Mouse (Mus musculus): ENCODE data around the gene Nol11. TPM values are rescaled to one million over a fixed set of nuclear protein-coding genes. Genes with fewer than 3 reads are reported as not detected.

The Nol11 gene
- total and polyA plus RNA-seq, 3 experiments = 58.5 to 110 (median 93.8) TPM

GRCm38 (mm10) chr11:107223169-107223561, 34.0 kb upstream of the Nol11 start:
- no peak for DNase-seq (ENCODE audit: low read depth, low spot score)
- peaks cover 0 to 4% of the 10 kb centered on the region in 2 experiments; a peak in 2 of 4 replicates for H3K36me3 ChIP-seq (ENCODE audit: control insufficient read depth in 1 of 2, insufficient read depth in 2 of 2, low read length in 2 of 2)
- H3K9ac ChIP-seq (ENCODE audit: control insufficient read depth, low read depth, low read length, poor library complexity, severe bottlenecking) = no peak overlapping the region
- no peaks in the 10 kb centered on the region for H3K79me2 ChIP-seq (ENCODE audit: control insufficient read depth, insufficient read depth, low read length, poor library complexity)
- no peaks in the 10 kb centered on the region for H3K9me3 ChIP-seq (replicated peaks; ENCODE audit: insufficient read depth, low read length)
- no peak overlapping the region for H3K27ac ChIP-seq (ENCODE audit: control insufficient read depth, low read depth, low read length)
- H3K4me3 ChIP-seq (ENCODE audit: control insufficient read depth in 1 of 2, insufficient read depth in 1 of 2, low read depth in 2 of 2, low read length in 2 of 2) = no peak overlapping the region
- H3K27me3 ChIP-seq (ENCODE audit: control insufficient read depth in 1 of 2, insufficient read depth in 2 of 2, low read length in 2 of 2) = no peaks in the 10 kb centered on the region
- no peak for TF ChIP-seq HCFC1 (IDR thresholded peaks at IDR 0.05; ENCODE audit: low read depth, low read length)
- TF ChIP-seq NELFE (IDR thresholded peaks at IDR 0.05; ENCODE audit: low read depth, low read length) = no peak
- no peak for TF ChIP-seq BHLHE40 (IDR thresholded peaks at IDR 0.05; ENCODE audit: borderline replicate concordance, low read depth, low read length)
- peak in 2 of 3 experiments; percentile 3 to 30; a peak in 2 of 6 replicates for TF ChIP-seq CTCF (IDR thresholded peaks at IDR 0.05 in 2 of 3, conservative IDR thresholded peaks at IDR 0.05 in 1 of 3; ENCODE audit: control insufficient read depth in 1 of 3, insufficient read depth in 1 of 3, low read depth in 2 of 3, low read length in 3 of 3, poor library complexity in 1 of 3, severe bottlenecking in 1 of 3)
- TF ChIP-seq GABPA (IDR thresholded peaks at IDR 0.05; ENCODE audit: low read depth, low read length) = no peak
- TF ChIP-seq E2F4 (IDR thresholded peaks at IDR 0.05; ENCODE audit: borderline replicate concordance, low read depth, low read length) = no peak
- TF ChIP-seq SMC3 (IDR thresholded peaks at IDR 0.05; ENCODE audit: low read depth, low read length) = peak; percentile 23; the same call in 1 of the 2 replicates
- TF ChIP-seq ZMIZ1 (IDR thresholded peaks at IDR 0.05; ENCODE audit: low read depth, low read length) = no peak
- TF ChIP-seq MEF2A (IDR thresholded peaks at IDR 0.05; ENCODE audit: extremely low read depth, insufficient replicate concordance, low read depth, low read length, poor library complexity, severe bottlenecking) = no peak
- no peak for TF ChIP-seq EP300 (IDR thresholded peaks at IDR 0.05; ENCODE audit: low read depth in 1 of 2, low read length in 2 of 2)
- no peaks in the 10 kb centered on the region for H3K4me1 ChIP-seq (ENCODE audit: control insufficient read depth in 1 of 2, insufficient read depth in 2 of 2, low read length in 2 of 2)

GRCm38 (mm10) chr11:107222531-107223168, 33.5 kb upstream of the Nol11 start:
- TF ChIP-seq EP300 (IDR thresholded peaks at IDR 0.05; ENCODE audit: low read depth in 1 of 2, low read length in 2 of 2) = no peak
- no peak for TF ChIP-seq UBTF (IDR thresholded peaks at IDR 0.05; ENCODE audit: borderline replicate concordance, insufficient read depth, low read depth, low read length)
- TF ChIP-seq ZKSCAN1 (IDR thresholded peaks at IDR 0.05; ENCODE audit: low read depth, low read length) = no peak
- TF ChIP-seq TBP (IDR thresholded peaks at IDR 0.05; ENCODE audit: low read depth, low read length) = no peak
- no peak for TF ChIP-seq USF2 (IDR thresholded peaks at IDR 0.05; ENCODE audit: borderline replicate concordance in 1 of 2, insufficient read depth in 1 of 2, low read depth in 1 of 2, low read length in 2 of 2)
- TF ChIP-seq NRF1 (IDR thresholded peaks at IDR 0.05; ENCODE audit: insufficient read depth, low read depth, low read length, poor library complexity, severe bottlenecking) = no peak
- no peak for TF ChIP-seq CHD2 (IDR thresholded peaks at IDR 0.05; ENCODE audit: low read length)
- no peak for TF ChIP-seq POLR2A (IDR thresholded peaks at IDR 0.05; ENCODE audit: control insufficient read depth in 1 of 2, insufficient read depth in 1 of 2, low read depth in 1 of 2, low read length in 2 of 2, poor library complexity in 1 of 2)
- TF ChIP-seq ETS1 (IDR thresholded peaks at IDR 0.05; ENCODE audit: low read depth, low read length) = no peak
- no peak for TF ChIP-seq RCOR1 (IDR thresholded peaks at IDR 0.05; ENCODE audit: low read depth, low read length)
- no peak for TF ChIP-seq NELFE (IDR thresholded peaks at IDR 0.05; ENCODE audit: low read depth, low read length)
- TF ChIP-seq BHLHE40 (IDR thresholded peaks at IDR 0.05; ENCODE audit: borderline replicate concordance, low read depth, low read length) = no peak
- no peak for TF ChIP-seq E2F4 (IDR thresholded peaks at IDR 0.05; ENCODE audit: borderline replicate concordance, low read depth, low read length)
- no peak for TF ChIP-seq MAFK (IDR thresholded peaks at IDR 0.05; ENCODE audit: borderline replicate concordance, low read depth, low read length)
- no peak for TF ChIP-seq ZMIZ1 (IDR thresholded peaks at IDR 0.05; ENCODE audit: low read depth, low read length)
- no peak for TF ChIP-seq ZC3H11A (IDR thresholded peaks at IDR 0.05; ENCODE audit: low read depth, low read length)
- TF ChIP-seq GABPA (IDR thresholded peaks at IDR 0.05; ENCODE audit: low read depth, low read length) = no peak
- TF ChIP-seq CHD1 (IDR thresholded peaks at IDR 0.05; ENCODE audit: low read depth, low read length) = no peak
- Histone ChIP-seq H3K79me2 (ENCODE audit: control insufficient read depth, insufficient read depth, low read length, poor library complexity) (no peaks in the 10 kb centered on the region), H3K9me3 (replicated peaks; ENCODE audit: insufficient read depth, low read length) (no peaks in the 10 kb centered on the region), H3K9ac (ENCODE audit: control insufficient read depth, low read depth, low read length, poor library complexity, severe bottlenecking) (no peak overlapping the region), H3K27ac (ENCODE audit: control insufficient read depth, low read depth, low read length) (no peak overlapping the region), H3K27me3 (ENCODE audit: control insufficient read depth in 1 of 2, insufficient read depth in 2 of 2, low read length in 2 of 2) (no peaks in the 10 kb centered on the region), H3K4me1 (ENCODE audit: control insufficient read depth in 1 of 2, insufficient read depth in 2 of 2, low read length in 2 of 2) (no peaks in the 10 kb centered on the region), H3K36me3 (ENCODE audit: control insufficient read depth in 1 of 2, insufficient read depth in 2 of 2, low read length in 2 of 2) (peaks cover 0 to 2% of the 10 kb centered on the region in 2 experiments; a peak in 2 of 4 replicates), H3K4me3 (ENCODE audit: control insufficient read depth in 1 of 2, insufficient read depth in 1 of 2, low read depth in 2 of 2, low read length in 2 of 2) (no peak overlapping the region)
- no peak for DNase-seq (ENCODE audit: low read depth, low spot score)

Data from MEL (cell line).